Mouse (Mus musculus) C2C12 (cell line): ENCODE measurements around the gene Gm9837. TPM values are rescaled to one million over a fixed set of nuclear protein-coding genes. Genes with fewer than 3 reads are reported as not detected.

Source experiments
- H3K27me3 ChIP-seq: one replicate; pipeline ENCODE4 v1.6.1; 2011; ENCODE audit not compliant: control insufficient read depth, insufficient read depth, insufficient read length
- H3K36me3 ChIP-seq: one replicate; pipeline ENCODE4 v1.6.1; 2011; ENCODE audit not compliant: control insufficient read depth, insufficient read depth
- H3K4me3 ChIP-seq: one replicate; pipeline ENCODE4 v1.5.1; 2011; ENCODE audit warnings: mild to moderate bottlenecking, control low read depth; ENCODE audit not compliant: poor library complexity, insufficient read depth, severe bottlenecking
- H3K79me2 ChIP-seq: one replicate; pipeline ENCODE4 v1.6.1; 2011; ENCODE audit not compliant: control insufficient read depth, insufficient read depth
- H3K79me3 ChIP-seq: one replicate; pipeline ENCODE4 v1.6.1; 2011; ENCODE audit warnings: low read depth, control low read depth
- H3ac ChIP-seq: one replicate; pipeline ENCODE3; 2011; ENCODE audit warnings: low read depth; ENCODE audit not compliant: control insufficient read depth, insufficient read length
- CEBPB ChIP-seq: IDR thresholded peaks from one replicate; pipeline ENCODE4 v1.6.1; 2011; ENCODE audit warnings: low read depth, mild to moderate bottlenecking, control low read depth, moderate library complexity
- CTCF ChIP-seq: IDR thresholded peaks from one replicate; pipeline ENCODE4 v1.5.1; 2011; ENCODE audit not compliant: control insufficient read depth, insufficient read depth, insufficient read length
- FOSL1 ChIP-seq: IDR thresholded peaks from one replicate; pipeline ENCODE4 v1.8.0; 2011; ENCODE audit warnings: mild to moderate bottlenecking, low read length; ENCODE audit not compliant: poor library complexity, insufficient read depth, severe bottlenecking
- MAX ChIP-seq: IDR thresholded peaks from one replicate; pipeline ENCODE4 v1.6.1; 2011; ENCODE audit warnings: mild to moderate bottlenecking, control low read depth
- MYOD1 ChIP-seq: IDR thresholded peaks from one replicate; pipeline ENCODE4 v1.6.1; 2011; ENCODE audit warnings: low read depth; ENCODE audit not compliant: control insufficient read depth, insufficient read length
- MYOG ChIP-seq: IDR thresholded peaks from one replicate; pipeline ENCODE4 v1.6.1; 2011; ENCODE audit not compliant: control insufficient read depth, insufficient read length; ENCODE audit errors: extremely low read depth
- USF1 ChIP-seq: IDR thresholded peaks from one replicate; pipeline ENCODE4 v1.6.1; 2011; ENCODE audit warnings: low read depth, mild to moderate bottlenecking, control low read depth, moderate library complexity
- polyA plus RNA-seq: library from polyadenylated mRNA; unstranded; fragments of >200 nt; fragmentation: generic; extraction: Trizol; gene quantifications from one replicate; pipeline ENCODE4 v1.2.1, GENCODE M21; 2012; ENCODE audit warnings: missing spikeins

Gene Gm9837
- polyA plus RNA-seq, 1 experiment, result not detected

DNA sequence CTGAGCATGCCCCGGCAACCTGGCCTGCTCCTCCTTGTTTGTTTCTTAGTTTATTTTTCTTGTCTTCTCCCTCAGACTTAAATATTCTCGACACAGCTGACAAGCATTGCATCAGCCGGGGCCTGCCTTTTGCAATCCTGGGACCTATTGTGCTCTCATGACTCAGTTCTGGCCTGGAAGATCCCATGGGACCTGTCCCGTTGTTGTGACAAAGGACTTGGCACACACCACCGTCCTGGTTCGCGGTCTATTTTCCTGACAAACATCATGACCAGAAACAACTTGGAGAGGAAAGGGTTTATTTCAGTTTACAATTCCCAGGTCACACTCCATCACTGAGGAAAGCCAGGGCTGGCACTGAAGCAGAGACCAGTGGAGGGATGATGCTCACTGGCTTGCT, 37.9 kb upstream of the Gm9837 start:
- no peaks in the 10 kb centered on the region for H3K79me2 ChIP-seq
- H3K27me3 ChIP-seq, result no peaks in the 10 kb centered on the region
- H3K79me3 ChIP-seq, result no peaks in the 10 kb centered on the region
- no peaks in the 10 kb centered on the region for H3K36me3 ChIP-seq
- H3ac ChIP-seq, result no peak overlapping the region
- H3K4me3 ChIP-seq, result no peak overlapping the region
- peak; percentile 99 for TF ChIP-seq CEBPB
- no peak for TF ChIP-seq MAX
- no peak for TF ChIP-seq MYOD1

DNA sequence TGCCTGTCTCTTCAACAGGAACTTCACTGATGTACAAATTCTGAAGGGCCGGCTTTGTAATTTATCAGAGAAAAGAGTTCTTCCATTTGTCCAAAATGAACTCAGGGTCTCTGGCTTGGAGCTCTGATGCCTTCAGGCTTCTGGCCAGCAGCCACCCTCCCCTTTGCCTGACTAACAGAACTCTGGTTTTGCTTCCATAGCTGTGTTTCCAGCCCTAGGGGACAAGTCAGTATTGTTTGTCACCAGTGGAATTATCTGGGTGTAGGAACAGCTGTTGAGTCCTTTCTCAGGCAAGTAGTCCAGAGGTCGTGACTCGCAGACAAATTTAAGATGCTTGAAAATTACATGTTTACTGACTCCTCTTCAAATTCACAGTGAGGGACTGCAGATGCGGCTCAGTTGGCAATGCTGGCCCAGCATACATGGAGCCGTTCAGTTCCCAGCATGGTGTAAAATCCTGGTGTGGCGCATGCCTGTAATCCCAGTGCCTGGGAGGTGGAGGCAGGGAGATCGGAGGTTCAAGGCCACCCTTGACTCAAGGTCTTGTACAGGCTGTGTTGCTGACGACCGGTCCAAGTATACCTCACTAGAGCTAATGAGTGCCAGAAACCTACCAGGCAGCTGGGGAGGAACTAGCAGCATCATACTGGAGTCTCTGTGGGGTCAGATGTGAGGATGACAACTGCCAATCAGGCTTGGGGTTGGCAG, 37.0 kb upstream of the Gm9837 start:
- H3K4me3 ChIP-seq, result no peak overlapping the region
- no peaks in the 10 kb centered on the region for H3K79me2 ChIP-seq
- no peaks in the 10 kb centered on the region for H3K36me3 ChIP-seq
- no peaks in the 10 kb centered on the region for H3K27me3 ChIP-seq
- H3ac ChIP-seq, result no peak overlapping the region
- no peaks in the 10 kb centered on the region for H3K79me3 ChIP-seq
- TF ChIP-seq MYOG (no peak), MYOD1 (peak; percentile 9)

DNA sequence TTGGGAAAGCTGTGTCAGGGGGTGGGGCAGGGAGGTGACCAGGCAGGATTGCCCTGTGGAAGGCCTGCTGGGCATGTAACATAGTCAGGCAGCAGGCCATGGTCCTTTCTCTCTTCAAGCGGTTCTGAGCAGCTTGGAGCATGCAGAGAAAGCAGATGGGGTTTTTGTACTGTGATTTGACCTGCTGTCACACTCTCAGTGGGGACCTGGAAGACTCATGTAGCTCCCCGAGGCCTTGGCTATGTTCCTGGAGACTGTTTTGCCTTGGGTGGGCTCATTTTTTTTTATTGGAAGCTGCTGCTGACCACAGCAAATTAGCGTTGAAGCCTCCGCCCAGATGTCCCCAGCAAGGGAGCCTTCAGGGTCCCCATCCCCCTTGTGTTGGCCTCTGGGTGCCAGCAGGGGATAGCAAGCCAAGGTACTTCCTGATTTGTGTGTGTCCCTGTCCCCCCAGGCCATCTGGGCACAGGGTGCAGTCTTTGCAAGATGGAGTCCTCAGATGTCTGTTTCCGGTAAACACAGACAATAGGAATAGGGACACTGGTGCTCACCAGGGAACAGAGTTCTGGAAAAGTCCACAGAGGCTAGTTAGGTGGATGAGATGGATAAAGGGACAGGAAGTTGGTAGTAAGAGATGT, 34.9 kb upstream of the Gm9837 start:
- H3ac ChIP-seq, result no peak overlapping the region

DNA sequence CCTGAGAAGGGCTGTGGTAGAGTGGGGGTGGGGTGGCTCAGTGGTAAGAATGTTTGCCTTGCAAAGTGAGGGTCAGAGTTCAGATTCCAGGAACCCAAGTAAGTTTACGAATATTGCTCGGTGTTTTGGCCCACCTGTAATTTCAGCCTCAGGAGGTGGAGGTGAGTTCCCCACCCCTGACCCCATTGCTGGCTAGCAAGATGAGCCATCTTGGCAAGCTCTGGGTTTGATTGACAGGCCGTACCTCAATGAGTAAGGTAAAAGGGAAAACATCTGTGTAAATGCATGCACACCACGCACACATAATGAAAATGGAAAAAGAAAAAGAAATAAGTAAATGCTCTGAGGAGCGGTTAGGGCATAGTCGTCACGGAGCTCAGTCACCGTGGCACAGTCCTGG, 34.1 kb upstream of the Gm9837 start:
- Histone ChIP-seq H3K79me2 (no peaks in the 10 kb centered on the region), H3K27me3 (no peaks in the 10 kb centered on the region), H3K79me3 (no peaks in the 10 kb centered on the region), H3K36me3 (no peaks in the 10 kb centered on the region), H3K4me3 (no peak overlapping the region), H3ac (no peak overlapping the region)
- no peak for TF ChIP-seq FOSL1
- no peak for TF ChIP-seq CTCF
- no peak for TF ChIP-seq MAX

More for the DNA sequence above, 34.9 kb upstream of the Gm9837 start:
- no peaks in the 10 kb centered on the region for H3K79me2 ChIP-seq
- no peak for TF ChIP-seq MAX
- no peak for TF ChIP-seq CEBPB
- TF ChIP-seq CTCF, result no peak
- no peak for TF ChIP-seq USF1
- no peak for TF ChIP-seq FOSL1
- TF ChIP-seq MYOG, result no peak
- TF ChIP-seq MYOD1, result no peak
- no peaks in the 10 kb centered on the region for H3K36me3 ChIP-seq
- no peaks in the 10 kb centered on the region for H3K79me3 ChIP-seq
- no peak overlapping the region for H3K4me3 ChIP-seq
- no peaks in the 10 kb centered on the region for H3K27me3 ChIP-seq

DNA sequence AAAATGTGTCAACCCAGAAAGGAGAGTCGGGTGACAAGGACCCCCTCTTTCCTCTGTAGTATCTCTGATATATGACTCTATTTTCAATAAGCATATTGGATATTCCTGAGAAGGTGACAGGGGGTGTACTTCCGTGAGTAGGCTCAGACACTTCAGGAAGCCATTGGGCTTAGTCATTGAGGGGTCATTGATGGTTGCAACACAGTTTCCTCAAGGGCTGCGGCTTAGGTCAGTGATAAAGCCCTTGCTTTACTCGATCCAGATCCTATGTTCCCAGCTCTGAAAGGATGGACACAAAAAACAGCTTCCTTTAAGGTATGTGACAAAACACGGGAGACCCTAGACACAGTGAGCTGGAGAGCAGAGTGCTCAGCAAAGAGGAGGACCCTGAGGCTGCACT, 33.5 kb upstream of the Gm9837 start:
- no peaks in the 10 kb centered on the region for H3K79me2 ChIP-seq
- H3K4me3 ChIP-seq, result no peak overlapping the region
- no peaks in the 10 kb centered on the region for H3K36me3 ChIP-seq
- TF ChIP-seq USF1 (no peak), CEBPB (peak; percentile 41)
- H3K27me3 ChIP-seq, result no peaks in the 10 kb centered on the region
- H3ac ChIP-seq, result no peak overlapping the region
- H3K79me3 ChIP-seq, result no peaks in the 10 kb centered on the region

DNA sequence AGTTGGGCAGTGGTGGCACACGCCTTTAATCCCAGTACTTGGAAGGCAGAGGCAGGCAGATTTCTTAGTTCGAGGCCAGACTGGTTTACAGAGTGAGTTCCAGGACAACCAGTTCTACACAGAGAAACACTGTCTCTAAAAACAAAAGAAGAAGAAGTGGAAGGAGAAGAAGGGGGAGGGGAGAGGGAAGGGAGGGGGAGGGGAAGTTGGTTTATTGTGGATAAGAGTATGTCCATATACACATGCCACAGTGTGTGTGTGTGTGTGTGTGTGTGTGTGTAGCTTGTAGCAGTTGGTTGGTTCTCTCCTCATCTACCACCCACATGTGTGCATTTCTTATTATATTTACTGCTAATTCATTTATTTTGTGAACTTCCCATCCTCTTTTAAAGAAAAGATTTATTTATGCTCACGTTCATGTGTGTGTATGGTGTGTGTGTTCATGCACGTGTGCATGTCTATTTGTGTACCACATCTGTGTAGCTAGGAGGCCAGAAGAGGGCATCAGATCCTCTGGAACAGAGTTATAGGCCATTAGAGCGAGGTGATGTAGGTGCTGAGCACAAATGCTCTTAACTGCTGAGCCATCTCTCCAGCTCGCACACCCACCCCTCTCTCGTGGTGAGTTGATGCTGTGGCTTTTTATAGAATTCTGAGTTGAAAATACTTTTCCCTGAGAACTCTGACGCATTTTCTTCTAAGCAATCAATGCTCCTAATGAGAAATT, 31.9 kb upstream of the Gm9837 start:
- Histone ChIP-seq H3K36me3 (no peaks in the 10 kb centered on the region), H3K4me3 (no peak overlapping the region), H3K27me3 (no peaks in the 10 kb centered on the region), H3K79me2 (no peaks in the 10 kb centered on the region), H3ac (no peak overlapping the region), H3K79me3 (no peaks in the 10 kb centered on the region)
- no peak for TF ChIP-seq FOSL1
- TF ChIP-seq CTCF, result peak; percentile 10
